Mouse (Mus musculus) heart, embryonic 13.5 days (tissue): Measurements from ENCODE around the gene Celsr1. TPM values are rescaled to one million over a fixed set of nuclear protein-coding genes. Genes with fewer than 3 reads are reported as not detected.

Source experiments
- ATAC-seq: fragments of 200-750 bp; cut with Nextera tagmentation; 2 replicates; pipeline ENCODE4 v1.8.0; 2017; ENCODE audit warnings: moderate TSS enrichment; ENCODE audit not compliant: insufficient number of reproducible peaks, low FRiP score, low TSS enrichment; ENCODE audit errors: extremely low read depth
- H3K27ac ChIP-seq: fragments of 300-500 bp; sonication (generic); replicated peaks from 2 replicates; pipeline ENCODE4 v1.5.1; 2015; ENCODE audit warnings: moderate library complexity, mild to moderate bottlenecking, inconsistent platforms
- H3K27me3 ChIP-seq: fragments of 300-500 bp; sonication (generic); replicated peaks from 2 replicates; pipeline ENCODE4 v1.6.1; 2015; ENCODE audit warnings: mild to moderate bottlenecking, inconsistent platforms
- H3K36me3 ChIP-seq: fragments of 300-500 bp; sonication (generic); 2 replicates; pipeline ENCODE4 v1.6.1; 2015; ENCODE audit warnings: mild to moderate bottlenecking, inconsistent platforms
- H3K4me1 ChIP-seq: fragments of 300-500 bp; sonication (generic); 2 replicates; pipeline ENCODE4 v1.6.1; 2015; ENCODE audit warnings: inconsistent platforms
- H3K4me2 ChIP-seq: fragments of 300-500 bp; sonication (generic); 2 replicates; pipeline ENCODE4 v1.6.1; 2015; ENCODE audit warnings: inconsistent platforms, mild to moderate bottlenecking, moderate library complexity
- H3K4me3 ChIP-seq: fragments of 300-500 bp; sonication (generic); 2 replicates; pipeline ENCODE4 v1.5.1; 2015; ENCODE audit warnings: moderate library complexity, mild to moderate bottlenecking, inconsistent platforms
- H3K9ac ChIP-seq: fragments of 300-500 bp; sonication (generic); 2 replicates; pipeline ENCODE4 v1.6.1; 2015; ENCODE audit warnings: inconsistent platforms, mild to moderate bottlenecking, moderate library complexity
- H3K9me3 ChIP-seq: fragments of 300-500 bp; sonication (generic); 2 replicates; pipeline ENCODE4 v1.6.1; 2016; ENCODE audit warnings: inconsistent platforms
- WGBS: fragments of 180-500 bp; shearing (Covaris S2); methylation state at CpG from one replicate; pipeline ENCODE4 v1.1.7; 2015; ENCODE audit warnings: mixed read lengths; 5-methylcytosine and 5-hydroxymethylcytosine counted together
- polyA plus RNA-seq: library from polyadenylated mRNA; unstranded; fragments of >200 nt; fragmentation: Nextera tagmentation; extraction: Ambion mirVana; gene quantifications from 2 replicates; pipeline ENCODE4 v1.2.1, GENCODE M21; 2015

Celsr1 gene
- polyA plus RNA-seq, 1 experiment from 2014 or later: 1.4 TPM

- WGBS: 52% methylated on average over 10 of the region's 10 CpGs
- Histone ChIP-seq H3K4me3 (no peak overlapping the region), H3K36me3 (no peaks in the 10 kb centered on the region), H3K9ac (no peak overlapping the region; the same call in 1 of the 2 replicates), H3K27ac (no peak overlapping the region), H3K4me2 (no peak overlapping the region), H3K9me3 (no peaks in the 10 kb centered on the region), H3K27me3 (no peaks in the 10 kb centered on the region), H3K4me1 (peaks cover 30% of the 10 kb centered on the region)
- ATAC-seq: no peak
Measured at GRCm38 (mm10) chr15:86013656-86014055, 19.9 kb downstream of the Celsr1 start.

DNA sequence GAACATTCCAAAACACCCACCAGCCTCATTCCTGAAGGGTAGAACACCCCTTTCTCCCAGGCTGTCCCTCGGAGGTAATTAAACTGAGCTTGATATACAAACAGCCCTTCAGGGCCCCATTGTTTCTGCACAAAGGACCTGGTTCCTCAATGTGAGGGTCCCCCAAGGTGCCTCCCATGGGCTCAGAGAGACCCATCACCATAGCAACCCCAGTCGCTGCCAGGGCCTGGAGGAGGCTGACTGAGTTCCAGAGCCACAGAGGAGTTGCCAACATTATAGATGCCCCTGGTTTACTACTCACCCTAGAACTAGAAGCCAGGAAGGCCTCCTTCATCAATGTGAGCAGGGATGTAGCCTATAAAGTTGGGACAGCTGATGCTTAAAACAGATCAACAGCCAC, 20.4 kb downstream of the Celsr1 start:
- Histone ChIP-seq H3K27me3 (no peaks in the 10 kb centered on the region), H3K27ac (no peak overlapping the region), H3K9me3 (no peaks in the 10 kb centered on the region), H3K4me1 (peaks cover 34% of the 10 kb centered on the region), H3K36me3 (no peaks in the 10 kb centered on the region), H3K4me3 (no peak overlapping the region), H3K9ac (peak overlapping the region; percentile 30; the same call in 1 of the 2 replicates), H3K4me2 (no peak overlapping the region)
- whole genome bisulfite sequencing: 57% methylated on average over 2 of the region's 2 CpGs
- no peak for ATAC-seq

GRCm38 (mm10) chr15:86007690-86008121, 25.9 kb downstream of the Celsr1 start:
- no peaks in the 10 kb centered on the region for H3K9me3 ChIP-seq
- no peaks in the 10 kb centered on the region for H3K36me3 ChIP-seq
- H3K27me3 ChIP-seq: no peaks in the 10 kb centered on the region
- WGBS: 8% methylated on average over 6 of the region's 6 CpGs
- ATAC-seq: no peak
- H3K4me1 ChIP-seq: peaks cover 44% of the 10 kb centered on the region
- H3K27ac ChIP-seq: peak overlapping the region; percentile 67
- peak overlapping the region; percentile 62 for H3K4me2 ChIP-seq
- peak overlapping the region; percentile 72 for H3K9ac ChIP-seq
- peak overlapping the region; percentile 20 for H3K4me3 ChIP-seq

DNA sequence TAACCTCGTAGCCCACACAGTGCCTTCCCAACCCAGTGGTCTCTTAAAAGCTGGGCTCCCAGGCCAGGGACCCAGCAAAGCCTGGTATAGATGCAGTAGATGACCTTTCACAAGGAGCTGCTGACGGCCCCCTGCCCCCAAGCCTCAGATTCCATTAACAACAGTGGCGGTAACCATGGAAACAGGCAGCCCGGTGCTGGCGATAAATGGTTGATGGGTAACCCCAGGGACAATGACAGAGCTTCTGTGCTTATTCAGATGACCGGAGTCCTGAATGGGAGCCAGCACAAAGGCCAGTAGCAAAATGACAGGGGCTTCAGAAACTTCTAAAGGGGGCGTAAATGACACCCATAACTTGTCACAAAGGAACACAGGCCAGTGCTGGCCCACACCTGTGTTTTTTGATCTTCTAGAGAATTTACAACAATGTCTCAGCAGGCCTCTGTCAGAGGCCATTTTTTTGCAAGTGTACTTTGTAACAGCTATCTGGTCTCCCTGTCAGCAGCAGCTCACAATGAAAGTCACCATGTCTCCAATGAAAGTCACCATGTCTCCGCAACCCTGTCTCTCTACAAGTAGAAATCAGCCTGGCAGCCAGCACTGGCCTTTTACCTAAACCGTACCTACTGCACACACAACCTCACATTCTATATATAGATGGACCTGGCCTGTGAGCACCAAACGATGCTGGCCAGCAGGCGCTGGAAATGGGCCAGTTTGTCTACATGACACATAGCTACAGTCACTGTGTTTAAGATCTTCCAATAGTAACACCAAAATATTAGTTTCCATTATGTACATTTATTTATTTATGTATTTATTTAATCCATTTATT, 27.7 kb downstream of the Celsr1 start:
- H3K9ac ChIP-seq: peak overlapping the region; percentile 16; the same call in 1 of the 2 replicates
- H3K9me3 ChIP-seq: no peaks in the 10 kb centered on the region
- H3K4me3 ChIP-seq: no peak overlapping the region
- peak overlapping the region; percentile 80 for H3K27ac ChIP-seq
- H3K4me2 ChIP-seq: peak overlapping the region; percentile 29; the same call in 1 of the 2 replicates
- peak; percentile 41; the same call in 1 of the 2 replicates for ATAC-seq
- H3K4me1 ChIP-seq: peaks cover 51% of the 10 kb centered on the region
- WGBS: 14% methylated on average over 11 of the region's 11 CpGs
- no peaks in the 10 kb centered on the region for H3K36me3 ChIP-seq
- no peaks in the 10 kb centered on the region for H3K27me3 ChIP-seq

DNA sequence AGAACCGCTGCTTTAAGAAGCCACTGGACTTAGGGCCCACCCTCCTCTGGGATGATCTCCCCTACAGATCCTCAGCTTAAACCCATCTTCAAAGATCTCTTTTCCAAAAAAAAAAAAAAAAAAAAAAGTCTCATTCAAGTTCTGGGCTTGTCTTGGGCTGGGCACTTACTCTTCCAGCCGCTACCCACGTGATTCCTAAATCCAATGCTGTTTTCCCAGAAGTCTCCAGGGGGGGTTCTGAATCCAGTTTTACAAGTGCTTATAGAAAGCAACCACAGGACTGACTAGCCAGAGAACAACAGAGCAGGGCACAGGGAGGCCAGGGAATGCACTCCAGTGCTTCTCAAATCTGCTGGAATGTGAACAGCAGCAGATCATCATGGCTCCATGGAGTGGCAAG, 29.5 kb downstream of the Celsr1 start:
- Histone ChIP-seq H3K36me3 (no peaks in the 10 kb centered on the region), H3K9me3 (no peaks in the 10 kb centered on the region), H3K4me1 (peaks cover 59% of the 10 kb centered on the region), H3K9ac (no peak overlapping the region), H3K4me2 (no peak overlapping the region), H3K4me3 (no peak overlapping the region), H3K27me3 (no peaks in the 10 kb centered on the region), H3K27ac (peak overlapping the region; percentile 20)
- 77% methylated on average over 3 of the region's 3 CpGs for WGBS
- ATAC-seq: no peak

- no peak overlapping the region for H3K9ac ChIP-seq
- 60% methylated on average over 5 of the region's 5 CpGs for WGBS
- H3K36me3 ChIP-seq: no peaks in the 10 kb centered on the region
- peaks cover 32% of the 10 kb centered on the region for H3K4me1 ChIP-seq
- no peak overlapping the region for H3K27ac ChIP-seq
- no peak for ATAC-seq
- H3K9me3 ChIP-seq: no peaks in the 10 kb centered on the region
- H3K27me3 ChIP-seq: no peaks in the 10 kb centered on the region
- H3K4me2 ChIP-seq: no peak overlapping the region
- no peak overlapping the region for H3K4me3 ChIP-seq
Measured at GRCm38 (mm10) chr15:86000706-86001292, 32.8 kb downstream of the Celsr1 start.

GRCm38 (mm10) chr15:85998525-85999230, 34.9 kb downstream of the Celsr1 start:
- WGBS: 73% methylated on average over 4 of the region's 4 CpGs
- peaks cover 28% of the 10 kb centered on the region for H3K4me1 ChIP-seq
- H3K27ac ChIP-seq: no peak overlapping the region

DNA sequence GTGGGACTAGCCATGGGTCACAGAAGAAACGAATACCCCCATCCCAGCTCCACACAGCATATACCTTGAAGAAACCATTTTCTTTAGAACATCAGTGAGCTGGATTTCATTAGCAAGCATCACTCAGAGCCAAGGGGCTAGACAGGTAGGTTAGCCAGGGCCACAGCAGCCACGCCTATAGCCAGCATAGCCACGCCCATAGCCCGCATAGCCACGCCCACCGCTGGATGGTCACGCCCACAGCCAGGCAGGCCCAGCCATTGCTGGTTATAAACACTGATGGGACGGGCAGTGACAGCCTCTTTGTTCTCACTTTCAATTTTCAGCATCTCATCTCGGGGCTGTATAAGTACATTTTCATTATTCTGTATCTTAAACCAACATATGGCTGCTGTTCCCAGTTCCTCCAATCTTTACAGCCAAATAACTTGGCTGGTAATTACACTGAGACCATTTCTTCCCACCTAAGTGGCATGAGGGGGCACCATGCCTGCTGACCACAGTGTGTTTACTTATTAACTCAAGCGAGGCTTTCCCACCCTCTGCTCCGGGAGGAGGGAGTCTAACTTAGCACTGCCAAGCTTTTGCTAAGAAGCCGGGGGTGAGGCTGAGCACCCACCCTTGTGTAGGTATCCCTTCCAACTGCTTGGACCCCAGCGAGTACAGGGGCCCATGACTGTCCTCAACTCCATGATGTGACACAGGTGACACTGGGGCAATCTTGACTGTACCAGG, 37.4 kb downstream of the Celsr1 start:
- Histone ChIP-seq H3K9ac (no peak overlapping the region), H3K4me1 (peaks cover 39% of the 10 kb centered on the region), H3K27ac (no peak overlapping the region), H3K4me3 (no peak overlapping the region), H3K27me3 (peaks cover 11% of the 10 kb centered on the region; the same call in 1 of the 2 replicates), H3K36me3 (no peaks in the 10 kb centered on the region), H3K9me3 (no peaks in the 10 kb centered on the region), H3K4me2 (no peak overlapping the region)
- WGBS: 47% methylated on average over 13 of the region's 13 CpGs
- ATAC-seq: no peak

More at GRCm38 (mm10) chr15:85998525-85999230, 34.9 kb downstream of the Celsr1 start:
- ATAC-seq: no peak
- H3K36me3 ChIP-seq: no peaks in the 10 kb centered on the region
- no peak overlapping the region for H3K9ac ChIP-seq
- peaks cover 11% of the 10 kb centered on the region; the same call in 1 of the 2 replicates for H3K27me3 ChIP-seq
- H3K4me2 ChIP-seq: no peak overlapping the region
- no peaks in the 10 kb centered on the region for H3K9me3 ChIP-seq
- no peak overlapping the region for H3K4me3 ChIP-seq

GRCm38 (mm10) chr15:85994906-85995608, 38.5 kb downstream of the Celsr1 start:
- H3K27ac ChIP-seq: no peak overlapping the region
- H3K4me2 ChIP-seq: no peak overlapping the region
- WGBS: 72% methylated on average over 6 of the region's 6 CpGs
- no peak overlapping the region for H3K4me3 ChIP-seq
- H3K4me1 ChIP-seq: peaks cover 31% of the 10 kb centered on the region
- no peak overlapping the region for H3K9ac ChIP-seq
- no peaks in the 10 kb centered on the region for H3K9me3 ChIP-seq
- peaks cover 11% of the 10 kb centered on the region; the same call in 1 of the 2 replicates for H3K27me3 ChIP-seq
- H3K36me3 ChIP-seq: no peaks in the 10 kb centered on the region
- no peak for ATAC-seq

GRCm38 (mm10) chr15:85993931-85994583, 39.5 kb downstream of the Celsr1 start:
- peaks cover 11% of the 10 kb centered on the region; the same call in 1 of the 2 replicates for H3K27me3 ChIP-seq
- H3K4me3 ChIP-seq: no peak overlapping the region
- no peak overlapping the region for H3K4me2 ChIP-seq
- peaks cover 31% of the 10 kb centered on the region for H3K4me1 ChIP-seq
- no peak for ATAC-seq
- no peaks in the 10 kb centered on the region for H3K36me3 ChIP-seq
- no peak overlapping the region for H3K9ac ChIP-seq
- WGBS: 44% methylated on average over 14 of the region's 14 CpGs
- peak overlapping the region; percentile 20; the same call in 1 of the 2 replicates for H3K27ac ChIP-seq
- no peaks in the 10 kb centered on the region for H3K9me3 ChIP-seq
